Mouse (Mus musculus) embryonic fibroblast, embryonic 13.5 days (primary cell): ENCODE results near the gene Gchfr. TPM values are rescaled to one million over a fixed set of nuclear protein-coding genes. Genes with fewer than 3 reads are reported as not detected.

Experiments used
- H3K27ac ChIP-seq: 2 replicates; pipeline ENCODE4 v1.5.1; 2012; ENCODE audit warnings: low read length, control low read depth, inconsistent platforms; ENCODE audit not compliant: insufficient read depth
- H3K4me1 ChIP-seq: 2 replicates; pipeline ENCODE4 v1.6.1; 2011; ENCODE audit warnings: low read length; ENCODE audit not compliant: control insufficient read depth, insufficient read depth
- H3K4me3 ChIP-seq: 2 replicates; pipeline ENCODE4 v1.5.1; 2011; ENCODE audit warnings: mild to moderate bottlenecking, control low read depth, low read length; ENCODE audit not compliant: insufficient read depth
- CTCF ChIP-seq: IDR thresholded peaks from 2 replicates; pipeline ENCODE4 v1.5.1; 2011; ENCODE audit warnings: mild to moderate bottlenecking, control low read depth, low read length, moderate library complexity, borderline replicate concordance; ENCODE audit not compliant: insufficient read depth
- POLR2A ChIP-seq: IDR thresholded peaks from 2 replicates; pipeline ENCODE4 v1.6.1; 2011; ENCODE audit warnings: low read depth, mild to moderate bottlenecking, control low read depth, low read length, moderate library complexity
- polyA plus RNA-seq: library from polyadenylated mRNA; stranded (reverse); fragments of >200 nt; gene quantifications from 2 replicates; pipeline ENCODE4 v1.2.4, GENCODE M21; 2011; ENCODE audit warnings: low read depth; ENCODE audit not compliant: missing spikeins, insufficient read length

Gchfr gene
- polyA plus RNA-seq, 1 experiment, result 1.9 TPM

- no peak overlapping the region for H3K27ac ChIP-seq
- H3K4me1 ChIP-seq, result peaks cover 4% of the 10 kb centered on the region; the same call in 1 of the 2 replicates
- H3K4me3 ChIP-seq, result no peak overlapping the region
- TF ChIP-seq POLR2A (no peak), CTCF (no peak)
Observed at GRCm38 (mm10) chr2:119194140-119194539, 26.6 kb downstream of the Gchfr start.

GRCm38 (mm10) chr2:119196316-119197108 lies 28.9 kb downstream of the Gchfr start:
- H3K4me3 ChIP-seq, result no peak overlapping the region
- peak overlapping the region; percentile 17; the same call in 1 of the 2 replicates for H3K27ac ChIP-seq
- H3K4me1 ChIP-seq, result peaks cover 4% of the 10 kb centered on the region; the same call in 1 of the 2 replicates
- TF ChIP-seq POLR2A, result no peak
- TF ChIP-seq CTCF, result no peak

DNA sequence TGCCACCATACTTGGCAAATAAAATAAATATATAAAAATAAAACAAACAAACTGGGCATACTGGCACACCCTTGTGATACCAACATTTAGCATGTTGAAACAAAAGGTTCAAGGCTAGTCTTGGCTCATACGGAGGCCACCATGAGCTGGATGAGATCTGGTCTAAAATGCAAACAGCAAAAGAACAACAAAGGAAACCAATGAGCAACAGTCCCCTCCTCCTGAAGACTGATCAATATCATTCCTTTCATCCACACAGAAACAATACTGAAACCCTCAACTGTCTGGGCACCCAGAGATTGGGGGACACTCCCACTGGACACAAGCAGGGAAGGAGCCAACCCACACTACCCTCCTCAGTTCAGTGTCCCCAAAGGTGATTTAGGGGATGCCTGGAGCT lies 29.9 kb downstream of the Gchfr start:
- no peak overlapping the region for H3K27ac ChIP-seq
- peaks cover 4% of the 10 kb centered on the region; the same call in 1 of the 2 replicates for H3K4me1 ChIP-seq
- TF ChIP-seq CTCF (no peak), POLR2A (no peak)
- H3K4me3 ChIP-seq, result no peak overlapping the region

- Histone ChIP-seq H3K4me1 (peaks cover 4% of the 10 kb centered on the region; the same call in 1 of the 2 replicates), H3K27ac (no peak overlapping the region), H3K4me3 (no peak overlapping the region)
- no peak for TF ChIP-seq POLR2A
Observed at GRCm38 (mm10) chr2:119198049-119198448, 30.5 kb downstream of the Gchfr start.

GRCm38 (mm10) chr2:119198934-119199333 lies 31.4 kb downstream of the Gchfr start:
- no peak for TF ChIP-seq POLR2A
- TF ChIP-seq CTCF, result no peak
- H3K4me3 ChIP-seq, result no peak overlapping the region
- H3K27ac ChIP-seq, result no peak overlapping the region
- peaks cover 7% of the 10 kb centered on the region; the same call in 1 of the 2 replicates for H3K4me1 ChIP-seq

DNA sequence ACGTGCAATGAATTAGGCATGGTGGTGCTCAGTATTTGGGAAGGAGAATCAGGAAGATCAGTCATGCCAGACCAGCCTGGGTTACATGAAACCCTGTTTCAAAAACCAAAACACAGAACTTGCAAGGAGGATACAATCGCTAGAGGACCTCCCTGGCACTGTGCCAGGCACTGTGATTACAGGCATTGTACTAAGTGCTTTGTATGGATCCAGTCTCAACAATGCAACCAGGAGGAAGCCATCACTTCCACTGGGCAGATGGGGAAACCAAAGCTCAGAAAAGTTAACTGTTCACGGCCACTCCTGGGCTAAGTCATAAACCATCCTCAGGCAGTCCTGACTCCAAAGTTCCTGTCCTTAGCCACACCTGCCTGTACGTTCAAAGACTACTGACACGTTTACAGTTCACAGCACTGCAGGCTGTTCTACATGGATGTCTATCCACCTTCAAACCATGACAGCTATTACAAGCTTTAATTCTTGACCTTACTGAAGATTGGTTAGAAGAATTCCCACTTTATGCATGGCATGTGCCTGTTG lies 35.4 kb downstream of the Gchfr start:
- H3K27ac ChIP-seq, result no peak overlapping the region
- no peak overlapping the region for H3K4me3 ChIP-seq
- TF ChIP-seq POLR2A (no peak), CTCF (no peak)
- peaks cover 3% of the 10 kb centered on the region; the same call in 1 of the 2 replicates for H3K4me1 ChIP-seq

GRCm38 (mm10) chr2:119203871-119204460 lies 36.4 kb downstream of the Gchfr start:
- Histone ChIP-seq H3K27ac (no peak overlapping the region; the same call in 1 of the 2 replicates), H3K4me1 (peaks cover 3% of the 10 kb centered on the region; the same call in 1 of the 2 replicates)

DNA sequence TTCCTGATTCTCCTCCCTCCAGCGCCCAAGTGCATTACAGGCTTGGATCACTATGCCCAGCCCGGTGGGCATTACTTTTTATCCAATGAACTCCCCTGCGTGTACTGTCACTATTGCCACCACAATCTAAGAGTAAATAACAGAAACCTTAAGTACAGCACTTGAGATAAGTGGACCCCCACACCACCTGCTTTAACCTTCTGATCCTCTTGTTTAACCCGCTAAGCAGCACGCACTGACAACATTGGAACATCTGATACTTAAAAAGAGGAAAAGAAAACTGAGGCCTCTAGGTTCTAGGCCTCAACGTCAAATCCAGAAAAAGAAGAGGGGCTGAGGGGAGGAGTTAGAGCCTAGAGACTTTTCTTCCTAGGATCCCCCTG lies 40.4 kb downstream of the Gchfr start:
- TF ChIP-seq POLR2A, result no peak
- TF ChIP-seq CTCF, result no peak
- peak overlapping the region; percentile 69; the same call in 1 of the 2 replicates for H3K27ac ChIP-seq
- peaks cover 3% of the 10 kb centered on the region; the same call in 1 of the 2 replicates for H3K4me1 ChIP-seq
- peak overlapping the region; percentile 77 for H3K4me3 ChIP-seq

More at GRCm38 (mm10) chr2:119203871-119204460, 36.4 kb downstream of the Gchfr start:
- H3K4me3 ChIP-seq, result no peak overlapping the region
- TF ChIP-seq CTCF (no peak), POLR2A (no peak)

GRCm38 (mm10) chr2:119208344-119209175 lies 41.0 kb downstream of the Gchfr start, which contains the start of the genes Zfyve19 and Dnajc17:
TSS of gene Zfyve19 (plus strand) at chr2:119208617.
TSS of gene Dnajc17 (minus strand) at chr2:119208795.
- Histone ChIP-seq H3K4me3 (peak within 1 kb of the TSS; percentile 77), H3K27ac (peak within 1 kb of the TSS; percentile 69), H3K4me1 (peaks cover 3% of the 10 kb centered on the region; the same call in 1 of the 2 replicates)
- TF ChIP-seq POLR2A (peak; percentile 95), CTCF (no peak)
